Mouse (Mus musculus) layer of hippocampus, adult 11-12 months (tissue): ENCODE data around the gene Ano4.

Experiments
- DNase-seq: peaks from one replicate; pipeline ENCODE4 v3.0.0; 2022; ENCODE audit warnings: low spot score

The Ano4 gene

DNA sequence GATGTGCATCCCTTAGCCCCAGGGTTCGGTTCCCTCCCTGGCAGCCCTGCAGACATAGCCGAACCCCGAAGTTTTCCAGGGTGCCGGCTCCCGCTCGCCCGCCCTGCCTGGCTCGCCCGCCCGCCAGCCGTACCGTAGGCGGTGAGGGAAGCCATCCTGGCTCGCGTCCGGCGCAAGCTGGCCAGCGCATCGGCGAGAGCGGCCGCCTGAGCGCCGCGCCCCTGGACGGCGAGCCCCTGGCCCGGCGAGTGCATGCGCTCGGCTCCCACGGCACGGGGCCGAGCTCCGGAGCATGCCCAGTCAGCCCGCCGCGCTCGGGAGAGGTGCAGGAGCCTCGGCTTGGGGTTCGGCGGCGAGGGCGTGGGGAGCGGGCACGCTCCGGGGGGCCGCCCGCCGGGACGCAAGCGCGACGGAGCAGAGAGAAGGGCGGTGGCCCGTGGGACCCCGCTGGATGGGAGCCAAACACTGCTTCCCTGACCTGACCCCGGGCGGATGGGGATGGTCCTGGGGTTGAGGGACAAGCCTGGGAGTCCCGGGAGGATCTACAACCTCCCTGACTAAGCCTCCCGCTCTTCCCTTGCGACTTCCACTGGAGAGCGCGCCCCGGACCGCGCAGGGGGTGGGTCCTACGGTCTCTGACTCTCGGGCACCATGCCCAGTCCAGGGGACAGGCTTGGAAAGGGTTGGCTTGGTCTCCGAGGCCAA is at the start of gene Ano4:
TSS of gene Ano4 (minus strand) at position 272 of the 705 bp plus-strand sequence.
- DNase-seq: peak; percentile 15

DNA sequence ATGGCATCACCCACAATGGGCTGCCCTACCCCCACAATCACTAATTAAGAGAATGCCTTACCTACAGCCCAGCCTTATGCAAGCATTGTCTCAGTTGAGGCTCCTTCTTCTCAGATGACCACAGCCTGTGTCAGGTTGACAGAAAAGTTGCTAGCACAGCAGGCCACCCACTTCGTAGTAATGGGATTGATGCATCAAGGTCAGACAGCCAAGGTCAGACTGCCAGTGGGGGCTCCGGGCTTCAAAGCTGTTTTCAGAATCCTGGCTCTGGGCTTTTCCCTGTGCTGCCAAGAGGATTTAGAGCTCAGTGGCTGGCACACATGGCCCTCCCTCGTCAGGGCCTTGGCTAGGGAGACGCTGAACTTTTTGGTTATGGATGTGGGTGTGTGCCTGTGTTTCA is 48.1 kb upstream of the Ano4 start:
- no peak for DNase-seq

- no peak for DNase-seq
Observed at GRCm38 (mm10) chr10:89391571-89392163, 47.1 kb upstream of the Ano4 start.

- DNase-seq: no peak
Observed at GRCm38 (mm10) chr10:89386461-89386860, 41.9 kb upstream of the Ano4 start.

- DNase-seq: peak; percentile 85
Observed at GRCm38 (mm10) chr10:89383462-89383861, 38.9 kb upstream of the Ano4 start.

GRCm38 (mm10) chr10:89377750-89378149 is 33.2 kb upstream of the Ano4 start:
- DNase-seq: no peak

DNA sequence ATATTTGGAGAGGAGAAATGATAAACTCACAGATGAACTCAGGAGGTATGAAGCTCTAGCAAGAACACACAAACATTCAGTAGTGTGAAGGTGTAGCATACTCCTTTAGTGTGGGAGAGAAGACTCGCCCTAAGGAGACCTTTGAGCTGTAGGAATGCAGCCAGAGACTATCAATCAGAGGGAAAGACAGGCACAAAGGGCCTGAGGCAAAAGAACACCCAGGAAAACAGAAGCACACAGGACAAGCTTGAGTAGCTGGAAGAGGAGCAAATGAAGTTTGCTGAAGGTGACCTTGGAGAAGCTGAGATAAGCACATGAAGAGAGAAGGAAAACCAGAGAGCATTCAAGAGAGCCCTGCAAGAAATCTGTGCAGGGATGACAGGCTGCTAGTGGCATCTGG is 25.5 kb upstream of the Ano4 start:
- no peak for DNase-seq

GRCm38 (mm10) chr10:89358933-89359332 is 14.4 kb upstream of the Ano4 start:
- DNase-seq: no peak

- DNase-seq: no peak
Observed at GRCm38 (mm10) chr10:89354639-89355038, 10.1 kb upstream of the Ano4 start.

DNA sequence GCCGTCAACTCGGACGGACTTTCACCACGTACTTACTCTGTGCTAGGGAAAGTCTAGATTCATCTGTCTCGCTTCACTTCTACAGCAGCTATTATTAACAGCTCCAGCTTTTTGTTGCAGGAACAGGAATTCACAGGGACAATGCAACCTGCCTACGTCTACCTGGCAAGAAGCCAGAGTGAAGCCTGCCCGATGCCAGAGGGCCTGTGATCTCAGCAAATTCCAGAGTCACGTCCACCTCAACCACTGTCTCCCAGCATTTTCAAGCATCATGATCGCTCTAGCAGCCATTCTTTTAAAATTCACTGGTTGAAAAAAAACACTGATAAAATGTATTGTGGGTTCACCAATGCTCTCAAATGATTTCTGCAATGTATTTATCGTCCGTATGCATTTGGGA is 6.9 kb upstream of the Ano4 start:
- no peak for DNase-seq

- no peak for DNase-seq
Observed at GRCm38 (mm10) chr10:89345606-89346005, 1.0 kb upstream of the Ano4 start.

DNA sequence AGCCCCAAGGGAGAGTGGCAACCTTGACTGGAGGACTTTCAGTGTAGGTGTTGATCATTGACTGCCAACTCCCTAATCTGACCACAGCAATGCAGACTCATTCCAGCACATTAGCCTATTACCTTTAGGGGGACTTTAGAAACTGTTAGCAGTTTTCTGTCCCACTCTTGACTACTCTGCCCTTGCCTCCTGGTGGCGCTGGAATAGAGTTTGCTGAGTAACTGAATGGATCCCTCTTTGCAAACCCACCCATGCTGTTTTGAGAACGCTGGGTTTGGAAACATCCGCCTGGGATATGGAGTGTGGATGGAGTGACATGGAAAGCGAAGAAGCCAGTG is 603 bp upstream of the Ano4 start:
- no peak for DNase-seq

GRCm38 (mm10) chr10:89344132-89344490 is 451 bp downstream of the Ano4 start:
- no peak for DNase-seq

DNA sequence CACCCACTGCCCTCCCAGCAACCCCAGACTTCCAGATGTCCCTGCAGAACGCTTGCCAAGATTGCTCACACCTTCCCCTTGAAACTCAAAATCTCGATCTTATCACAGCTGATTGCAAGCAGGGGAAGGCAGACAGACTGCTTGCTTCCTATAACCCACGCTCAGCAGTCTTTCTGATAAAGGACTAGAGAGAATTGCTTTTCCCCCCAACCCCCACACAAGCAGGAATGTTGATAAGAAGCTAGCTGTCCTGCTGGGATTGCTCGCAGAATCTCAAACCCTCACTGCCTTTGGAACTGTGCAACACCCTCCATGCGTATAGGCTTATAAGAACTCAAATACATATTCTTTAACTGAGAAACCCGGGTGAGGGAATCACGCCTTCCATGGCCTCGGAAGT is 846 bp downstream of the Ano4 start:
- no peak for DNase-seq

DNA sequence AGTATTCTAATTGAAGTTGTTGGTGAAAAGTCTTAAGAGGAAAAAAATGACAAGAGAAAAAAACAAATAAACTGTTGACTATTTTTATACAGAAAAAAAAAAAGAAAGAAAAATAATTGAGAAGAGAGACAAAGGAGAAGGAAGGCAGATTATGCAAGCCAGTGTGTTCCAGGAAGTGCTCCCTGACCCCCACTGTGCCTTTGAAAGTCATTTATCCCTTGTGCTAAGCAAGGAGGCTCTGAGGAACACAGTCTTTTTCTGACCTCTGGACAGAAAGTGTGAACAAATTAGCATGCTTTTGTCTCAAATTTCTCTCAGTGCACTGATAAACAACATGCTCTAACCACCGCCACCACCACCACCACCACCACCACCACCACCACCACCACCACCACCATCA is 14.3 kb downstream of the Ano4 start:
- DNase-seq: no peak

DNA sequence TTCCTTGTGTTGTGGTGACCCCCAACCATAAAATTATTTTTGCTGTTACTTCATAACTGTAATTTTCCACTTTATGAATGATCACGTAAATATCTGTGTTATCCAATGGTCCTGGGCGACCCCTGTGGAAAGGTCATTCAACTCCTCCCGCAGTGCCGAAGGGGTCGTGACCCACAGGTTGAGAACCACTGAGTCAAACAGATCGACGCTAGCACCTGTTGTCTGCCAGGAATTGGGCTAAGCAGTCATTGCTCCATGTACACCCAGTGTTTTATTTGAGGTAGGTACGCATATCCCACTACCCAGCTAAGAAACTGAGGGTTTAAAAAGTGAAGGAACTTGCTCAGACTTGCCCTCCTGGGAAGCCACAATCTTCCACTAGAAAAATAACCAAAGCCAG is 14.8 kb downstream of the Ano4 start:
- no peak for DNase-seq

GRCm38 (mm10) chr10:89328876-89329275 is 15.7 kb downstream of the Ano4 start:
- no peak for DNase-seq

DNA sequence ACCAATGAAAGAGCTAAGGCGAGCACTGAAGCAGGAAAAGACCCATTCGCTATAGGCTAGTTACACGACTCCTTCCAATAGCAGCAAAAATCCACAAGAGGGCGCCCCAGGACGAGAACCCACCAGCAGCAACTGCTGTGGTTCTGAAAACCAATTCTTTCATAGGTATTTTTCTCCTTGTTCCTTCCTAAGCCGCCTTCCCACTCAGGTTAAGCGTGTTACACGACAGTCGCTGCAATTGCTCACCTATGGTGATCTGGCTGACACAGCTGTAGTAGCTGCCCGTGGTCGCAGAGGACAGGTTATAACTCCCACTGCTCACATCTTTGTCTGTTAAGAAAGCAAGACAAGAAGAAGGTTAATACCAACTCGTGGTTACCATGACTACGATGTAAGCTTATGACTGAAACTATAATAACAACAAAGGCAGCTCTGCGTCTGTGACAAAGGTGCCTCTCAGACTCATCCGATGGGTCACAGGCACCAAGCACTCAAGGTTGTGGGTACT is 17.5 kb downstream of the Ano4 start:
- DNase-seq: peak; percentile 79

DNA sequence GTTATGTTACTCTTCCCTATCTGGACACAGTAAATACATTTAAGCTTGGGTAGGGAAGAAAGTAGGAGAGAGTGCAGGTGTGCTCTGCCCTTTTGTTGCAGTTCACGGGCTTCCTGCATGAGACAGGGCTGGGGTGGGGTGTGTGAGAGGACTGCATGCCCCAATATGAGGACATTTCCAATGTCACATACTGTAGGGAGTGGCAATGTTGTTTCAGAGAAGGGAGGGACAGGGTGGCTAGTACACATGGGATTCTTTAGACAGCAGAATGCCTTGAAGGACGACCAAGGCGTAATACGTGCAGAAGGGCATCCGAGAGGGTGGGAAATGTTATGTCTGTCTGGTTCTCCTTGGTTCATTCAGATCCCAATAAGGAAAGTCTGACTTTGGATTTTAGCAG is 18.2 kb downstream of the Ano4 start:
- no peak for DNase-seq

DNA sequence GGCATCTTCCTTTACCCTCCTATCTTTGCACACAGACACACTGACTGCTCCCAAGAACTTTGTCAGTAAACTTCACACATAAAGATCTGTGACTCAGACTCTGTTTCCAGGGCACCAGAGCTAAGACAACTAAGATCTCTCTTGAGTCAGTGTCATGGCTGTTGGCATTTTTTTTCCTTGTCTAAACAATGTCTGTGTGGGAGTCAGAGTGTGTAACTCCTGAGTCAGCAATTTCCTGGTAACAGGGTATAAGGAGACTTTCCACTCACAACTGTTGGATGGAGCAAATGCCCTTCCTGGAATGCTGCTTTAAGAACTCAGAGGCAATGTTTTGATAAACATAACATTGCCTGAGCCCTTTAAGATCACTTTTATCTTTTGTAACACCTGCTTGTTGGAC is 37.0 kb downstream of the Ano4 start:
- no peak for DNase-seq

DNA sequence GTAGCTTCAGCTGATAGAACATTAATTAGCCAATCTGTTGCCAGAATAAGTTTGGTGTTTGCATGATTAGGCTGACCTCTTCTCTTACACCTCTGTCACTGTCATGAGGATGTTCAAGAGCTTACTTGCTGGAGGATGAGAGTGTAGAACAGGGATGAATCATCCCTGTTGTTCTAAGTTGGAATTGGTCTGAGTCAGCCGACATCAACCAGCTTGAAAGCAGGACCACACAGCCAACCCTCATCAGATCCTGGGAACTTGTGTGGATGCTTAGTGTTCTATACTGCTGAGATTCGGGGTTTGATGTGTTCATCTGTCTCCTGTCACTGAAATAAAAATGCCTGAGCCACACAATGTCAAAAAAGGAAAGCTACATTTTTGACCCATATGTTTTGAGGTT is 44.2 kb downstream of the Ano4 start:
- no peak for DNase-seq

DNA sequence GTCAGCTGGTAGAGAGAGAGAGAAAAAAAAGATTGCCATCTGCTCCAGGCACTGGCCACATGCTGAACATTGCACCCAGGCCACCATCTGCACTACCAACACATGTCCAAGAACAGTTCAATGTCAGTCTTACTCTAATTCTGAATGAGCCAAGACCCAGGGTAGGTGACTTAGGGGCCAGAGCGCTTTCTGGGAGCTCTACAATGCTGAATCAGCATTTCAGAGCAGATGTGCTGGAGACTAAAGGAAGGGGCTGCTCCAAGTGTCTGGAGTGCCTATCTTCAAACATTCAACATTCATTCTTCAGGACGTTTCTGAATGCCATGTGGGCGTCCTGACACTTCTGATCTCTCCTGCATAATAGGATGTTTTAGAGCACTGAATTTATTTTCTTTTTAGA is 51.8 kb downstream of the Ano4 start:
- DNase-seq: no peak

DNA sequence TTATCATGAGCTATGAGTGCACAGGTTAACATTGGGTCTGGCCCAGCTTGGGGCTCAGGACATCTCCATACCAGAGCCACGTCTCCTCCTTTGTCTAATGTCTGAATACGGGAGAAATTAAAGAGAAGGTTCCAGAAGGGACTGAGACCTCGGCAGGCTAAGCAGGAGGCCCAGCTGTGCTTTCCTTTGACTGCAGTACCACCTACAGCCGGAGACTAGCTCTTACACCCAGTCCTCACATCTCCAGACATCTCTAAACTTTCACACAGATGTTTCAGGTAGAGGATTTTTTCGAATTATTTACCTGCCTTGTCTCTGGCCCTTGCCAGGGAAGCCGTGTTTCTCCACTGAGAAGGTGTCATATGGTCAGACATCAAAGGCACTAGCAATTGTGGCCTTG is 53.9 kb downstream of the Ano4 start:
- no peak for DNase-seq

GRCm38 (mm10) chr10:89289290-89289689 is 55.3 kb downstream of the Ano4 start:
- DNase-seq: no peak
